In genomic region chr13:12340183-12340975, GRCm38 (mm10) we compare ENCODE assay signal across 9 mouse cellular contexts. TPM values are rescaled to one million over a fixed set of nuclear protein-coding genes. Genes with fewer than 3 reads are reported as not detected.
DNase-seq lines count a peak whose midpoint lies in the region.
"Had no signal": no experiment of that assay in that cellular context is flagged by ENCODE, and none has a peak within 500 bp of the region (broad histone marks: within the 10 kb centered on the region; RNA-seq: fewer than 3 reads in every experiment).

Gene Actn2 (minus strand): TSS chr13:12340760.

- peak; percentile 88 for DNase-seq in adrenal gland, adult 2 months
- peak; percentile 93 for DNase-seq in embryo, embryonic 10.5 days (ENCODE audit: low spot score)
- peak; percentile 87 for DNase-seq in gastrocnemius, postnatal 25 days
- DNase-seq in hindlimb bud, embryonic 11.5 days (ENCODE audit: extremely low spot score, low read depth, low spot score), result peak; percentile 39
- DNase-seq in left cerebral cortex, adult 8-10 months (ENCODE audit: low spot score in 2 of 2), result peak; percentile 51 to 68
- peak; percentile 71 to 80 for DNase-seq in lung, postnatal 4 days
- DNase-seq in right cerebral cortex, adult 18-20 months, result peak; percentile 79
- DNase-seq in urinary bladder, adult 18-20 months (ENCODE audit: low spot score in 2 of 2), result peak; percentile 45 to 53

RNA-seq across cellular contexts. Expression of gene Actn2, which starts in this region (rescaled TPM):
- under 1 TPM; 0.35 to 0.97 TPM for total RNA-seq in adrenal gland, adult 2 months (2021)
- 0.28 and 0.31 TPM in 2 replicates for polyA plus RNA-seq in adrenal gland, adult 2 months (2012; rRNA removed)
- 1,000 to 10,000 TPM; 1,566 to 2,231 TPM for total RNA-seq in gastrocnemius, postnatal 25 days (2021)
- 10 to 100 TPM; 23.9 to 30.1 (median 25.2) TPM for total RNA-seq in left cerebral cortex, adult 8-10 months (2022)
- polyA plus RNA-seq: erythroblast, embryonic 14.5 days had no signal

Comparison
In these comparisons a context has a peak if more than half of its experiments do, and no peak if none do; other contexts are left out.
1. Peak in every context shown above with its lines: DNase-seq.
2. RNA of gene Actn2 (total RNA-seq): 1,566 to 2,231 TPM in gastrocnemius, postnatal 25 days; 23.9 to 30.1 TPM in left cerebral cortex, adult 8-10 months and 0.35 to 0.97 TPM in adrenal gland, adult 2 months; every median in the first group is over 10 times any median in the second.
3. Peak in DNase-seq in adrenal gland, adult 2 months; RNA of the gene not detected or under 1 TPM.
4. DNase-seq: peak in every context shown above with its lines; median percentile 93 in embryo, embryonic 10.5 days; 88 in adrenal gland, adult 2 months; 87 in gastrocnemius, postnatal 25 days; 79 in right cerebral cortex, adult 18-20 months; 76 in lung, postnatal 4 days; 60 in left cerebral cortex, adult 8-10 months; 49 in urinary bladder, adult 18-20 months; 39 in hindlimb bud, embryonic 11.5 days.